Mouse (Mus musculus) frontal cortex, postnatal 36 days (tissue): ENCODE measurements around the gene Cela1.

Experiments
- DNase-seq, 2 experiments: peaks; one replicate each; pipeline ENCODE4 v3.0.0; 2022; ENCODE audit warnings: low spot score in 2 of 2

The Cela1 gene

DNA sequence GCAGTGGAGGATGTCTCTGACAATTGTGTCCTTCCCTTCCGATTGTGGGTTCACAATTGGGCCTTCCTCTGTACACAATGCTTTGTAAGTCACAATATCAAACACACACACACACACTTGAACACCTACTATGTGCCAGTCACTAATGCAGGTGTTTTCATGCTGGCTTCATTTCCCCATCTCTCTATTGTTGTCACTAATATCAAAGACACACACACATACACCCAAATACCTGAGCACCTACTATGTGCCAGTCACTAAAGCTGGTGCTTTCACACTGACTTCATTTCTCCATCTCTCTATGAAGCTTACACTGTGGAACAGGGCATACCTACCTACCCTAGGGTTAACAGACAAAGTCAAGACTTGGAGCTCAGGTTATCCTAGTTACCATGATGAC lies 17.7 kb upstream of the Cela1 start:
- DNase-seq, result no peak

DNA sequence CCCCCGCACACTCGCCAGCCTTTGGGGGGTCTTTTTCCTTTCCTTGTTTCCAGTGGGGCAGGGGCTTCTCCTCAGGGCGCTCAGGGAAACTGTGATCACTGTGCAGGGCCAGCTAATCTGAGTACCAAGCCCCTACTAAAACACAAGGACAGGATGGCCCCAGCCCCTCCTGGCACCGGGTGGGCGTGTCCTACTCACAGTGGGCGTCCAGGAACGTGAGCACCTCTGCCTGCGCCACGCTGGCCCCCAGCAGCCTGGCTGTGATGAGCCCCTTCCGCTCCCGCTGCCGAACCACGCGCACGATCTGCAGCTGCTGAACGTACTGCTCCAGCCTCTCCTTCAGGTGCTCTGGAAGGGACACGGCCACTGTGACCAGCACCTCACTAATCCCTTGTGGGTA lies 16.2 kb upstream of the Cela1 start:
- DNase-seq, result no peak

DNA sequence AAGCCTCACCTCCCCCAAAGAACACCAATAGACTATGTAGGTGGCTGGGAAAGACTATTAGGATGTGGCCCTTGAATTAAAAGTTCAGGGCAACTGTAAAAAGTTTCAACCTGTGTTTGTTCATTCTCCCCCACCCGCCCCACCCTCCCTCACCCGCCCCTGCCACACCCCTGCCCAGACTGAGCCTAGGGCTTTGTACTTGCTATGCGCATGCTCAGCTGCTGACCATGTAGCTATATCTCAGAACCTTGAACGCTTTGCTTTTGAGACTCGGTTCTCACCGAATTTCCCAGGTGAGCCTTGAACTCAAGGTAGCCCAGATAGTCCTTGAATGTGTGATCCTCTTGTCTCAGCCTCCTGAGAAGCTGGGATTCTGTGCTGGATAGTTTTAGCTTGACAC lies 14.1 kb upstream of the Cela1 start:
- no peak for DNase-seq

DNA sequence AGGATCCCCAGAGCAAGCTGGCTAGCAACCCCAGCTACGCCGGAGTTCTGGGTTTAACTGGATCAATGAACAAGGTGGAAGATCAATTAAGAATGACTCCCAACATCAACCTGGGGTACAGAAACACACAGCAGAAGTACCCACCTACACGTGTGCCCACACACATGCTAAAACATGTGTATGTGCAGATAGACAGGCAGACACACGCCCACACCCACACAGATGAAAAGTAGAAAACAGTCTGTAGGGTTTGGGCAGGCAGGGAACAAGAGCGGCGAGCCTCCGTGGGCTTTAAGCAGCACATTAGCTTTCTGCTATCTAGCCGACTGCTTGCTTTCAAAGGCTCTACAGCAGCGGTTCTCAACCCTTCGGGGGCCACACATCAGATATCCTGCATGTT lies 13.4 kb upstream of the Cela1 start:
- peak; percentile 12 for DNase-seq

DNA sequence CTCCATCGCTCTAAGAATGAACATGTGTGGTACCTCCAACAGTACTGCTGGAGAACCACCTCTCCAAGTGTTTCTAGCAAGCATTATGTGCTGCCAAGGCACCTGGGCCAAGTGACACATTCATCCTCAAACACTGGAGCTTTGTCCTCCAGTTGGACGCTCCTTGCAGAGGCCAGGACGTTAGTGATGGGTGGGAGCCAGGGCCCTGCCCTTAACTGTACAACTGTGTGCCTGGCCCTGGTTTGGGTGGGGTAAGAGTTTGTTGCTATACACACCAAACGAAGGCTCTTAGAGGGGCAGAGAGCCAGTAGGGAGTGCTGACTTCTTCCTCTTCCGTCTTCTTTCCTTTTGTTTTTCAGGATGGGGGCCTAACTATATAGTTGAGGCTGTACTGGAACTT lies 12.7 kb upstream of the Cela1 start:
- no peak for DNase-seq

DNA sequence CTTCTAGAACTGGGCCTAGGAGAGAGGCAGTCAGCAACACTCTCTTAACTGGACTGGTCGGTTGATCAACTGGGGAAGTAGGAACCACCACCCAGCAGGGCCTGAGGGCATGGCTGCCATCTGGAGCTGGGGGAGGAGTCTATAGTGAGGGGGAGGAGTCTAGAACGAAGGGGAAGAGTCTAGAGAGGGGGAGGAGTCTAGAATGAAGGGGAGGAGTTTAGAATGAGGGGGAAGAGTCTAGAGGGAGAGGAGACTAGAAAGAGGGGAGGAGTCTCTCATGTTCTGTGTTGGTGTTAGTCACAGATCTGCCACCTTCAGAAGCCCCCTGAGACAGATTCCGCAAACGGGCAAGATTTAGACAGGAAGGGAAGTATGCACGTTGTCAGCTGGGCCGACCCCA lies 11.7 kb upstream of the Cela1 start:
- no peak for DNase-seq

DNA sequence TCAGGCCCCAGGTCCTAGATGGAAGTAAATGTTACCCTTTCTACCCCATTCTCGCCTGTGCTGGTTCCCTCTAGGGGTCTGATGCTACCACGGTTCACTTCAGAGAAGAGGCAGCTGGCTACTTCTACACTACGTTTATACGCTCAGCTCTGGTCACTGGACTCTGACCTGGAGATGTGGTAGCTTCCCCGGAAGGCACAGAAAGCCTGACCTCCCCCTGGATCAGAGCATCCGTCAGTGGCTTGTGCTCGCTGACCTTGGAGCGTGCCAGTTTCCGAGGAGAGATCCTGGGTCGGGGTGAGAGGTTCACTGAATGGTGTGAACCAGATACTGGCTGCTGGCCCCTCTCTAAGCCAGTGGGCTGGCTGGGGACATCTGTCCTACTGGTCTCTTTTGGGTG lies 10.4 kb upstream of the Cela1 start:
- no peak for DNase-seq

DNA sequence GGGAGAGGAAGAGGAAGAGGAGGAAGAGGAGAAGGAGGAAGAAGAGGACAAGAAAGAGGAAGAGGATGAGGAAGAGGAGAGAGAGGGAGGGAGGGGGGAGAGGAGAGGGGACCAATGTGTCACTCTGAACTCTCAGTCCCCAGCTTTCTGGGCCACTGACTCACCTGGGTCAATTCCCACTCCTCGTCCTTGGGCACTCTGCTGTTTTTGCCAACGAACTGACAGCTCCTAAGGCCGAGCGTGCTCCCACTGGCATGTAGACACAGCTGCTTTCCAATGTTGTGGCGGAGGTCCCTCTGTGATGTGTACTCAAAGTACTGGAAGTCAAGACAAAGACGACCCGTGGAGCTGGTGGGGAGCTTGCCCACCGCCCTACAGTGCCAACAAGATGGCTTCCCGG lies 6.7 kb upstream of the Cela1 start:
- no peak for DNase-seq

DNA sequence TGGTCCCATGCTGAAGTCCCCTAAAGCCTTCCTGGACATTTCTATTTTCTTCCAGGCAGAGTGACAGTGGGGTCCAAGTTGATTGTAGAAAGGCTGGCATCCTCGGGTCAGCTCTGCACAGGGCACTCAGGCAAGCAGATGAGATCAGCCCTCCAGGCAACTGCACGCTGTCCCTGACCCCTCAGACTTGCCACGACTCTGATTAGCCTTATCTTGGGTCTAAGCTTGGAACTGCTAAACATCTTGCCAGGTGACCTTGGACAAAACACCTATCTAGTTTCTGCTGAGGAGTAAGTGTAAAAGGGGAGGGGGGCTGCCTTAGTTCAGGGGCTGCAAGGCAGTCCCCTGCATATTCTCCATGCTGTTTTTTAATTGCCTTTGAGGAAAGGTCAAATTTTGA lies 4.3 kb upstream of the Cela1 start:
- DNase-seq, result no peak

DNA sequence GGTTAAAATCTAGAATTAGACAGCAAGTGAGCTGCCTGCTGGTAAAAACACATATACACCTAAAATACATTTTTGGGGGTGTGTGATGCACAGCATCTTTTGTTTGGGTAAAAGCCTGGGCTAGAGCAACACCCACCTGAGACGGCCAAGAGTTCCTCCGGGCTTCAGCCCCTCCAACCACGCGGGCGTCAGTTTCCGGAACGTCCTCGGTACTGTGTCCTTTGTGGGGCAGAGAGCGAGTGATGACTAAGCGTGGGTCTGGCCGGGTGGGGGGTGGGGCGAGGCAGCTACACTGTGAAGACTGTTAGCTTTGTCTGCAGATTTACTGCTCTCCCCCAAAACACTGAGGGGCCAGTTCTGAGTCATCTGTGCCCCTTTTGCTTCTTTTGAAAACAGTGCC lies 732 bp downstream of the Cela1 start:
- DNase-seq, result peak; percentile 27 to 61

DNA sequence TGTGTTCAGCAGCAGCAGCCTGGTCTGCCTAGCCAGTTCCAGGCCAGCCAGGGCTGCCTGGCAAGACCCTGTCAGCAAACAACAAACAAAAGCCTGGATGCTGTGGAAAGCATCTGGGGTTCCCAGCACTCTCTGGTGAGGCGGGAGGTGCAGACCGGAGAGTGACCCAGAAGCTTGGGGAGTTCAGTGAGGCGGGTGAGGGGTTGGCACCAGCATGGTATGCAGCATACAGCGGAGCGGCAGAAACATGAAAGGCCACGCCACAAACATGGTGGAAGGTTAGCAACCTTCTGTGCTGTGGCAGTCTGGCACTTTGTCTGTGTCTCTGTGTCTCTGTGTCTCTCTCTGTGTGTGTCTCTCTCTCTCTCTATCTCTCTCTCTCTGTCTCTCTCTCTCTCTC lies 1.3 kb downstream of the Cela1 start:
- DNase-seq, result no peak

DNA sequence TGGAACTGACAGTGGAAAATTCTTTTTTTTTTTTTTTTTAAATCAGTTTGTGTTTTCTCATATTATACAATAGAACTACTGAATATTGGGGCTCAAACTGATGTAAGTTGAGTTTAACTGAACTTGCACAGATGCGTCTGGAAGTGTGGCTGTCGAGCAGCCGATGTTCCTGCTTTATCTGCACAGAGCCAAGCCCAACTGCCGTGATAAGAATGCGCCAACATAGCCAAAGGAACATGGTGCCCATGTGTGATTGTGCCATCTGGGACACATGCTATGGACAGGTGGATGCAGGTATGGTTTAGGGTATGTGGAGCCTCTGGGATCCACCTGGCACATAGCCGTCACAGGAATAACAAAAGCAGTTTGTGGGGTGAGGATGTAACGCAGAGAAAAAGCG lies 1.9 kb downstream of the Cela1 start:
- no peak for DNase-seq

DNA sequence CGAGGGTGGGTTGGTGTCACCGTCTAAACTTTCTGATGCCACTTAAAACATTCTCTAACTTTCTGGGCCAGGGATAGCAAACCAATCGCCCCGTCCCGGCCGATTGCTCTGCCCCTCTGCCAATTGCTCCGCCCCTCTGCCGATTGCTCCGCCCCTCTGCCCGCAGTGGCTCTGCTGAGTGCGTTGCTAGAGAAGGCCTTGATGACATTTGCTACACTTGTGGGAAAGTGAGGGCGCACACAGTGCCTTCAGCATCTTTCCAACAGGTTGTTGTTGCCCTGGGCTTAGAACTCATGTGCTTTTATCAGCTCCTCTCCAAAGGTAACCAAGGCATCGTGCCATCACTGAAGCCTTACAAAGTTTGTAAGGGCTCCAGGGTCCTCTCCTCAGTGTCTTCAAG lies 2.5 kb downstream of the Cela1 start:
- DNase-seq, result no peak

DNA sequence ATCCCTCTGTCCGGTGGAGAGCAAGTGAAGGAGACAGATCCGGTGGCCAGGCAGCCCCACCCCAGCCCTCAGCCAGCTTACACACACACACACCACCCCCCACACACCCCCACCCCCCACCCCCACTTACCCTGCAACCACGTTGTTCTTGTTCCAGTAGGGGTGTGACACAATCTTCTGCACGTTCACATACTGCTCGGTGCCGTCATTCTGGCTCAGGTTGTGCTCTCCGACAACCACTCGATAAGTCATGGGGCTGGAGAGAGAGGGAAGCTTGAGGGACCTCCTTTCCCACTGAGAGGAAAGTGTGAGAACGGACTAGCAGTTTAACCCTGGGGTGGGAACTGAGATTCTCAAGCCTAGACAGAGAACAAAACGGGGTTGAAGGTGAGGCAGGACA lies 3.3 kb downstream of the Cela1 start:
- DNase-seq, result no peak

DNA sequence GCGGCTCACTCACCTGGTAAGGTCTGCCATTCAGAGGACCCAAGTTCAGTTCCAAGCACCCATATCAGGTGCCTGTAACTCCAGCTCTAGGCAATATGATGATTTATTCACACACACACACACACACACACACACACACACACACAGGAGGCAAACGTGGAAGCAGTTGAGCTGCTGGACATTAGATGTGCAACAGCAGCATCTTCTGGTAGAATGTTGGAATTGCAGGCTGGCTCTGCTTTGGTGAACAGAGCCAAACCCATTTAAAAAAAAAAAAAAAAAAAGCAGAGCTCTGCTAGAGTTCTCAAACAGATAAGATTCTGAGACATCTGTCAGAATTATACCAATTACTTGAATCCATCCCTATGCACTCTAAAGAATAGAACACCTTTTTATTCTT lies 4.7 kb downstream of the Cela1 start:
- DNase-seq, result peak; percentile 74 to 88

DNA sequence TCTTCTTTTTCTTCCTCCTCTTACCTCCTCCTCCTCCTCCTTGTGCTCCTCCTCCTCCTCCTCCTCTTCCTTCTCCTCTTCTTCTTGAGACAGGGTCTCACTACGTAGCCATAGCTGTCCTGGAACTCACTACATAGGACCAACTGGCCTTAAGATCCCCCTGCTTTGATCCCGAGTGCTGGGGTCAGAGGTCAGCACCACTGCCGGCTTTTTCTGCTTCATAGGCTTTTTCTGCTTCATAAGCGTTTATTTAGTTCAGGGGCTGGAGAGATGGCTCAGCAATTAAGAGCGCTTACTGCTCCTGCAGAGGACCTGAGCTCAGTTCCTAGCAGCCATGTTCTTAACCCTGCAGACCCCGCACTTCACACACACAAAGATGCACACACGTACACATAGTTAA lies 6.0 kb downstream of the Cela1 start:
- no peak for DNase-seq

DNA sequence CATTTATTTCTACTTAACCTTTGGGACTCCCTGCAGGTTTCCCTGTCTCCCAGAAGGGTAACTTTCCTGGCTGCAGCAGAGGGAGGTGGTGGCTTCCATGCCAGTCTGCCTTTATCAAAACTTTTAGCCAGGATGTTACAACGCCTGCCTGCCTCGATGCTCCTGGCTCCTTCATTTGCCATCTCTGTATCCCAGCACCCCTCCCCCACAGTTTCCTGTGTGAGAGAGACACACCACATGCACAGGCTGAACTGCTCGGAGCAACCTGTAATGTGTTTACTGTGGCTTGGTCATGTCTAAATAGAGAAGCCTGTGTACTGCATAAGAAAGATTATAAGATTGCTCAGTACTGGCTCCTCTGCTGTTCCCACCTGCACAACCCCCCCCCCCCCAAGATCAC lies 7.3 kb downstream of the Cela1 start:
- DNase-seq, result no peak

DNA sequence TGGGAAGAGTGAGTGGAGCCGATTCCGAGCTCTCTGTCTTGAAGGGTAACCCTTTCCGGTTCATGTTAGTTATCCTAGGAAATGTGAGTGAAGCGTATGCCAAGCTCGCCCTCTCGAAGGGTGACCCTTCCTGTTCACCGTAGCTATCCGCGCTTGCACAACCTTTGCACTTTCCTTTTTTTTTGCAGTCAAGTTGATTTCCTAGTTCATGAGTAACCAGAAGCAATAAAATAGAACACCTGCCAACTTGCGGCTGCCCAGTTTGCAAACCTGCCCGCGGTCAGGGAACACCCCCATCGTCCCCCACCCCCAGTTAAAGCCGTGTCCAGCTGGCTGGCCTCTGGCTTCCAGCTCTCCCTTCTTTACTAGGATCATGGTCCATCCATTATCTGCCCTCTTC lies 8.7 kb downstream of the Cela1 start:
- no peak for DNase-seq

DNA sequence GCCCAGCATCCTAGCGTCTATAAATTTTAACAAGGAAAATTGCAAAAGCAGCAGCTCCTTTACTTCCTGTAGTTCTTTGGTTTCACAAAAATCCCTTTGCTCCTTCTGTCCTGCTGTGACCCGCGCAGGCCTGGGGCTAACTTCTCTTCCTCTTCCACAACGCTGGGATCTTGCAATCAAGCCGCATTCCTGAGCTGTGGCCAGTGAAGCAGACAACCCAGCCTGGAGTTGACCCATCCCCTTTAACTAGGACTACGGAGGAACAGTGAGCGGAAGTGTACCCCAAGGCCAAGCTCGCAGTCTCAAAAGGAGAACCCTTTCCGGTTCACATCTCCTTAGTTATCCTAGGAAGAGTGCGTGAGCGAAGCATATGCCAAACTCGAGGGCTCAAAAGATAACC lies 9.1 kb downstream of the Cela1 start:
- DNase-seq, result no peak

DNA sequence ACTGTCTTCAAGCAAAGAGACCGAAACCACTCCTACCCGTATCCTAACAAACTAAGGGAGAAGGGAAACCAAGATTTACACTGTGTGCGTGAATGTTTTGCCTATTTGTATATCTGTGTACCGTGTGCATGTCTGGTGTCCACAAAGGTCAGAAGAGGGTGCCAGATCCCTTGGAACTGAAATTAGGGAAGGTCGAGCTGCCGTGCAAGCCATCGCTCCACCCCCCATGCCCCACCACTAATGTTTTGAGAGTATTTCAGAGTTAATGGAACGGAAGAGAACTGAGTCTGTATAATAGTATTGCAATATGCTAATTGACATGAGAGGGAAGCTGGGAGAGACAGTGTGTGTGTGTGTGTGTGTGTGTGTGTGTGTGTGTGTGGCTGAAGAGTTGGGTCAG lies 10.0 kb downstream of the Cela1 start:
- DNase-seq, result no peak

DNA sequence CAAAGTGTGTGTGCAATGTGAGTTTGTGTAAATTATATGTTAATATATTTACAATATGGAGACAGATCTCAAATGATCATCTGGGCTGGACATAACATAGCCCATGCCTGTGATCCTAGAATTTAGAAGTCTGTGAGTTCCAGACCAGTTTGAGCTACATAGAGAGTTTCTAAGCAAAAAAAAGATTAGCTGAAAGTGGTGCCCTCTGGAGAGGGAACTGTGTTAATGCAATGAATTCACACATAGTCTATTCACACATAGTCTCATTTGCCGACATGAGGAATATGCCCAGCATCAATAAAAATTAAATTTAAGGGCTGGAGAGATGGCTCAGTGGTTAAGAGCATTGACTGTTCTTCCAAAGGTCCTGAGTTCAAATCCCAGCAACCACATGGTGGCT lies 11.2 kb downstream of the Cela1 start:
- DNase-seq, result no peak

DNA sequence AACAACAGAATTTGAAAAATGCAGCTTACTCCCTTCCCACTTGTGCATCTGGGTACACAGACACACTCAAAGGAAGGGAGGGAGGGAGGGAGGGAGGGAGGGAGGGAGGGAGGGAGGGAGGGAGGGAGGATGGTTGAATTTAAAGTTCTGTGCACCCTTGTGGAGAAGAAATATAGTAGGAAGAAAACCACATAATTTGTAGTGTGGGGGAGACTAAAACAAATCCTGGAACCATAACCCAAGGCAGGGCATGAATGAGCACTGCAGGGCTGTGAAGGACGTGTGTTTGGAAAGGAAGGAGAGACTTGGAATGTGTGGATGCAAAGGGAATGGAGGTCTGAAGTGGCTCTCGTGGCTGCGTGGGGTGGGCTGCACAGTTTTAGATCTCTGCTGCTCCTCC lies 12.2 kb downstream of the Cela1 start:
- no peak for DNase-seq

DNA sequence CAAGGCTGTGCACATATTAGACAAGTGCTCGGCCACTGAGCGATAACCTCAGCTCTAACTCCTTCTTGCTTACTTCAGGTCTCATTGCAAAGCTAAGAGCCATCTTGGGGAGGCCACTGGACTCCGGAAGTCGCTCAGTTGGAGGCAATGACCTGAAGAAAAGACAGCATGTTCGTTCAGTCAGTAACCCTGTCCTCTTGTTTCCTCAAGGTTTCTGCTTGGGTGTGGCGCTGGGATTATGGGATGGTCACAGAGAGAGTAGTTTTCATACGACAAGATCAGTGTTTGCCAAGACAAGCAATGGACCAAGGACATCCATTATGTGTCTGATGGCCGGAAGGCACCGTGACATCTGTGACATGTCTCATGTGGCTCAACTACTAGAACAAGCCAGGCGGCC lies 13.2 kb downstream of the Cela1 start:
- no peak for DNase-seq

DNA sequence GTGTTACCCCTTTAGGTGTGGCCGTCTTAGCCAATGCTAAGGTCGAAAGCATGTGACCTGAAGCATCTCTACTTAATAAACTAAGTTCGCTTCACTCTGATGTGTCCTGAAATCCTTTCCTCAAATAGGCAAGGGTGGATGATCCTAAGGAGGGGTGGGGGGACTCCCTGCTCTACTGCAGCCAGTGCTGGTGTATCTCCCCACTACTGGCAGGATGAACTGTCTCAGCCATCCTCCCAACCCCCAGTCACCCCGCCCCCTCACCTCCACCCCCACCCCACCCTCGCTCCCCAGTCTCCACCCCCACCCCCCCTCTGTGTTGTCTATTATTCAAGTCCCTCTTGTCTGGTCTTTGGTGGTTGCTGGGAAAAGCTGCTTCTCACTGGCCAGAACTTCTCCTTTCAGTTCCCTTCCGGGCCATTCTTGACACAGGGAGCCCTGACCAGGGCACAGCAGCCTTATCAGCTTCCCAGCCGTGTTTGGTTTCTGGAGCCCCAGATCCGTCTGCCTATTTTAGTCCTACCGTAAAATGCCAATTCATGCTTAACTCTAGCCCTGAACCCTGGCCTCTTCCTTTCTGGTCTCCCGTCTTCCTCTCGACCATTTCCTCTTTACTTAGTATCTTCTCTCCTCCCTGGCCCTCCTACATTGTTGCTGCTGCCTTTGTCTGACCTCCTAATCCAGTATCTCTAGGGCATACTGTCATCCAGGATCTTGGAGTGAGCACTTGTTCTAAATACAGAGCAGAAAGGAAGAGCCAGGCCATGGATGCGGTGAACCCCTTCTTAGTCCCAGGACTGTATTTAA lies 13.9 kb downstream of the Cela1 start:
- DNase-seq, result no peak
